Mouse (Mus musculus): Measurements from ENCODE around the gene Celsr1.

GRCm38 (mm10) chr15:86000706-86001292, 32.8 kb downstream of the Celsr1 start:
- TF ChIP-seq GATA1 (IDR thresholded peaks at IDR 0.05; ENCODE audit: borderline replicate concordance, low read length): no peak
- no peak for TF ChIP-seq FLI1 (IDR thresholded peaks at IDR 0.05; ENCODE audit: low read length)
